Mouse (Mus musculus) 3T3-L1 (cell line): ENCODE data around the gene Atg4d.
"Not testable (repeated sequence)": the region's sequence is repeated elsewhere in the genome, so short reads cannot be mapped to it uniquely, and the experiment has no call there.

ENCODE experiments used
- DNase-seq: peaks from one replicate; pipeline ENCODE4 v3.0.0-alpha.2; 2015; ENCODE audit warnings: low read depth, low spot score

Atg4d gene

DNA sequence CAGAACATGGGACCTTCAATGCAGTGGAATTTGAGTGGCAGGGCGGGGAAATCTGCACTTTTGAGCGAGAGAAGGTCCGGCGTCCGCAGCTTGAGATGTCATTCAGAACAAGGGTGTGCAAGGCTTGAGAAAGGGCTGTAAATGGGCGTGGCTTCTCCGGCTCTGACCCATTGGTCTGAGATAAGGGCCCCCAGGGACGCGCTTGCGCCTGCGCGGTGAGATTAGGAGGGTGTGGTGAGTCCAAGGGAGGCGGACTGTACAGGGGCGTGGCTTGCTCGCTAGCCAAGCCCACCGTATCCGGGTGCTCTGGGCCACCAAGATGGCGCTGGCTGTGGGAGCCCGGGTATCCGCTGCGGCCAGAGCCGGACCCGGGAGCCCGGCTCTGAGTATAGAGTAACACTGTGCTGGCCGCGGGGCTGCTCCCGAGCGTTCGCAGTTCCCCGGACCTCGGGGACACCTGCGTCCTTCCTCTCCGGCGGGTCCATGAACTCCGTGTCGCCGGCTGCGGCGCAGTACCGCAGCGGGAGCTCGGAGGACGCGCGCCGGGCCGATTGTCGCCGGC, at the start of gene Atg4d:
TSS of gene Atg4d (plus strand) at position 294 of the 562 bp plus-strand sequence.
- peak; percentile 99 for DNase-seq

DNA sequence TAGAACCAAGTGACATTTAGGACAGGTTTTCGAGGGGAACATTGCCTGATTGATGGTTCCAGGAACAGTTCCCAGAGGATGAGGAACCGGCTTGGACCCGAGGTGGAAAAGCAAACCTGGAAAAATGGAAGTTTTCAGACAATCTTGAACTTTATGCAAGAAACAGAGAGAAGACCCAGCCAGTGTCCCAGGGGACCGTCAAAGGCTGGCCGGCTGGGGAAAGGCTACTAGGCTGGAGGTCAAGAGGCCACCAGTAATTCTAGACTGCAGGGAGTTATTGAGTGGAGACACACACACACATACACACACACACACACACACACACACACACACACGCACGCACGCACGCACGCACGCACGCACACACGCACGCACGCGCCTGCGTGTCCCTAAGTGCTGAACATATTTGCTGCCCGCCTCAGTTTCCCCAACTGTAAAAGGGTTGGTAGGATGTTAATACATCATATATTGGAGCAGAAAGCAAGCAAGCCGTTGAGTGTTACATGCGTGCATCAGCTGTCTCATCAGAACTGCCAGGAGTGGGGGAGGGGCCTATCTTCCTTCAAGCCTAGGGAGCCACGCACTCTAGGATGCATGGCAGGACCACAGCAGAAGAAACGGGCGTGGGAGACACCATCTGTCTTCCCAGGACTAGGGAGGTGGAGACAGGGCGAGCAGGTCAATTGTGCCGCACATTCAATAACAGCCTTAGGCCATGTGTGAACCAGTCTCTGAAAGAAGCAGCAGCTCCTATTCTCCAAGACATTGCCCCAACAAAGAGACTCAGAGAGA, 48.8 kb upstream of the Atg4d start:
- no peak for DNase-seq

DNA sequence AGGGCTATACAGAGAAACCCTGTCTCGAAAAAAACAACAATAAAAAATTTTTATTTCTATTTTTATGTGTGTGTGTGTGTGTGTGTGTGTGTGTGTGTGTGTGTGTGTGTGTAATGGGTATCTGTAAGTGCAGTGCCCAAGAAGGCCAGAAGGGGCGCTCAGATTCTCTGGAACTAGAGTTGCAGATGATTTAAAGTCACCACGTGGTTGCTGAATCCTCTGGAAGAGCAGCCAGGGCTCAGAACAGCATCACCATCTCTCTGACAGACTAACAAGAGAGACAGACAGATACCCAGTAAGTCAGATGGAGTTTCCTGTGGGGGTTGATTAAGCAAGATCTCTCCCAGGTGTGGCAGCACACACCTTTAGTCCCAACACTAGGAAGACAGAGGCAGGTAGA, 45.3 kb upstream of the Atg4d start:
- DNase-seq, result peak; percentile 33

DNA sequence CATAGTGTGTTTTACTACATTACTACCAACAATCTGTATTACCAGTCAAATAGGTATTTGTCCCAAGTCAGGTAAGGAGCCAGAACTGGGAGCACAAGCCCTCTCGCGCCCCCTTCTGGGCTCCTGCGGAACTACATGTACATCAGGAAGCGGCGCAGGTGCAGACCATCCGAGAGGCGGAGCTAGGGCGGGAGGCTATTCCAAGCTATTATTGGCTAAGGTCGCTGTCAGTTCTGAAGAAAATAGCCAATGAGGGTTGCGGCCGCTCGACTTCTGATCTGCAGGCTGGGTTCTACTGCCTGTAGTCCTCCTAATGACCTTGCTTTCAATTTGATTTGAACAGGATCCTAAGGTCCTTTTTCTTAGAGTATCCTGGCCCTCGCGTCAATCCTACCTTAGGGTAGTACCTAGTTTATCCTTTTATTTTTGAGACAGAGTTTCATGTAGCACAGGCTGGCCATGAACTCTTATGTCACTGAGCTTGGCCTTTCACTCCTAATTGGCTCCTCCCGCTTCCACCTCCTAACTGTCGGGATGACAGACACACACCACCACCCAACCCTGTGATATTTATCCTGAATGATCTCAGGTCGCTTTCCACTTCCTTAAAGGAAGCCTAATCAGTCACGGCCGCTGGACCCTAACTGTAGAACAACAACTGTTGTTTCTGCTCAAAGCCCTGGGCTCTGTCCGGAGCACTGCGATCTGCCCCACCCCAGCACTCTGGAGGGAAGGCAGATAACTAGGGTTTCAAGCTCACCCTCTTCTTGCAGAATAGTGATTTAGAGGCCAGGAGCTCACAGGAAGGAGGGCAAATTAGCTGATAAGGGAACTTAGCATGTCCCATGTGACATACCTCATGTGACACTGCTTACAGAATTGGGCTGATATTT, 44.4 kb upstream of the Atg4d start:
- peak; percentile 42 for DNase-seq

DNA sequence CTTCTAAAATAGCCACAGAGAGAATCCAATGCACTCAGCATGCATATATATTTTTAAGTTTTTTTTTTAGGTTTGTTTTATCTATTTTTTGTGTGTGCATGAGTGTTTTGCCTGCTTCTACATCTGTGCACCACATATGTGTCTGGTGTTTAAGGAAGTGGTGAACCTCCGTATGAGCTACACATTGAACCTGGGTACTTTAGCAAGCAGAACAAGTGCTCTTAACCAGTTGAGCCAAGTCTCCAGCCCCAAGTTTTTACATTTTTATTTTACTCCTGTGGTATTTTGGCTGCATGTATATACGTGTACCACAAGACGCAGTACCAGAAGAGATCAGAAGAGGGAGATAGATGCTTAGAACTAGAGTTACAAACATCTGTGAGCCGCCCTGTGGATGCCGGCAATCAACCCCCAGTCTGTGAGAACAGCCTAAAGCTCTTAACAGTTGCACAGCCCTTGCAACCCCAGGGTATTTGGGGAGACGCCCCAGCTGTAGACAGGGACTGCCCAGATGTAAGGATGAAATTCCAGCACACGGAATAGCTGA, 43.6 kb upstream of the Atg4d start:
- DNase-seq, result peak; percentile 68

DNA sequence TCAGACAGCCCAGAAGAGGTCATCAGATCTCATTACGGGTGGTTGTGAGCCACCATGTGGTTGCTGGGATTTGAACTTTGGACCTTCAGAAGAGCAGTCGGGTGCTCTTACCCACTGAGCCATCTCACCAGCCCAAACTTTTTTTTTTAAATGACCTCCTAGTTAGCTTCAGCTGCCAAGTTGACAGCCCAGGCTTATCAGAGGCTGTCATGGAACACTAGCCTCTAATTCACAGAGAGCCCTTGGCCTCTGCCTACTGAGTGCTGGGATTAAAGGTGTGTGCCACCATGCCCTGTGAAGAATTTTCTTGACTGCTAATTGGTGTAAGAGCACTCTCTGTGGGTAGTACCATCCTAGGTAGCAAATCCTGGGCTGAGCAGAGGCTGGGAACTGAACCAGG, 41.6 kb upstream of the Atg4d start:
- not testable (repeated sequence) for DNase-seq

DNA sequence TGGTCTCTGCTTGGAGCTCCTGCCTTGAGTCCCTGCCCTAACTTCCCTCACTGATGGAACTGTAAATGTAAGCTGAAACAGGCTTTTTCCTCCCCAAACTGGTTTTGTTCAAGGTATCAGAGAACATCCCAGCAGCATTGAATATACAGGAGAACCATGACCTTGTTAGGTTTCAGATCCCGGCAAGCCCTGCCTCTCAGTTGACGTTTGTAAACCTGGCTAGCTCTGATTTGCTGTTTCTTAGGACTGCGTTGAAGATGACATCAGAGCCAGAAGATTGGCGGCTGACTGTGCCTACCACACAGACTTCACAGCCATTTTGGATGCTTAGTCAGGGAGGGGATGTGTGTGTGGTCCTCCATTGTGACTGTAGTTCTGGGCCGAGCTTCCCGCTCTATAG, 41.2 kb upstream of the Atg4d start:
- no peak for DNase-seq

DNA sequence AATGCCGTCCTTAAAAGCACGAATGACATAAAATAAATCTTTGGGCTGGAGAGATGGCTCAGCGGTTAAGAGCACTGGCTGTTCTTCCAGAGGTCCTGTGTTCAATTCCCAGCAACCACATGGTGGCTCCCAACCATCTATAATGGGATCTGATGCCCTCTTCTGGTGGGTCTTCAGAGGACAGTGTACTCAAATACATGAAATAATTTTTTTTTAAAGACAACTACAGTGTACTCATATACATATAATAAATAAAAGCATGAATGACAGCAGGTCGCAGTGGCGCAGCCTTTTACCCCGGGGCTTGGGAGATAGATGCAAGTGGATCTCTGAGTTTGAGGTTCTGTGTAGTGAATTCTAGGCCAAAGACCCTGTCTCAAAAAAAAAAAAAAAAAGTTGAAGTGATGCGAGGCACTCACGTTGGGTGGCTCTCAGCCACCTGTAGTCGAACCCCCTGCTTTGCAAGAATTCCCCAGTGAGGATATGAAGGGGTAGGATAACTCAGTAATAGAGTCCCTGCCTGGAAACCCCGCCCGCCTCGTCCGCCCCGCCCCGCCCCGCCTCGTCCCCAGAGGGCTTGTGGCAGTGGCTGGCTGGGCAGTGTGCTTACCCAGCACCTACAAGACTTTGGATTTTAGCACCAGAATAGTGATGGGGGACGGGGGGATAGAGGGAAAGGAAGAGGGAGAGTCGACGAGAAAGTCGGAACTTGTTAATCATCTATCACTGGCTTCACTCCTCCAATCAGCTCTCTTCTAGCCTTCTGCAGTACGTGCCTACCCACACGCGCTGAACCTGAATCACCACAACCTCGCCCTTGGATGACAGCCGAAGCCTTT, 40.3 kb upstream of the Atg4d start:
- peak; percentile 84 for DNase-seq

DNA sequence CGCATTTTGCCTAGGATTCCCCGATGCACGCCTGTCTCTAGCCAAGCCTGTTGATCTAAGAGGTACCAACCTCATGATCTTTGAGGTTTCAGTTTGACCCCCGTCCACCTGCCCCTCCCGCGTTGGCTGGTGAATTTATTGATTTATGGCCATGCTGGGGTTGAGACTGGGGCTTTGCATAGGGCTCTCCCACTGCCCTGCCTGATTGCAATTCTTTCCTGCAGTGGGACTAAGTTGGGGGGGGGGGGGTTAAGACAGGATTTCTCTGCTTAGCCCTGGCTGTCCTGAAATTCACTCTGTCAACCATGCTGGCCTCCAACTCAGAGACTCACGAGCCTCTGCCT, 39.7 kb upstream of the Atg4d start:
- DNase-seq, result no peak

DNA sequence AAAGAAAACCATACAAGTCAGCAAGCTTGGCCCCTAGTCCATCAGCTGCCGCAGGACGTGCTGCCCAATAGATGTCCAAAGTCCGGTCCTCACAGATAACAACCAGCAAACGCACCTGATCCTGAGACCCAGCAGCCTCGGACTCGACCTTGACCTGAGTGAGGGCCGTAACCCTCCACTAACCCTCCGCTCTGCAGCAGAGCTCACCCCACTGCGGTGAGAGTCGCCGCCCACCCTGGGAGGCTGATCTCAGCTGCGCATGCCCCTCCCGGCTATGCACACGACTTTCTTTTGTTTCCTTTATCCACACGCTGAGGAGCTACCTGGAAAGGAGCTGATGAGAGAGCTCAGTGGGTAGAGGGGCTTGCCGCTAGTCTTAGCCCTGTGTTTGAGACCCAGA, 37.8 kb upstream of the Atg4d start:
- DNase-seq, result no peak

DNA sequence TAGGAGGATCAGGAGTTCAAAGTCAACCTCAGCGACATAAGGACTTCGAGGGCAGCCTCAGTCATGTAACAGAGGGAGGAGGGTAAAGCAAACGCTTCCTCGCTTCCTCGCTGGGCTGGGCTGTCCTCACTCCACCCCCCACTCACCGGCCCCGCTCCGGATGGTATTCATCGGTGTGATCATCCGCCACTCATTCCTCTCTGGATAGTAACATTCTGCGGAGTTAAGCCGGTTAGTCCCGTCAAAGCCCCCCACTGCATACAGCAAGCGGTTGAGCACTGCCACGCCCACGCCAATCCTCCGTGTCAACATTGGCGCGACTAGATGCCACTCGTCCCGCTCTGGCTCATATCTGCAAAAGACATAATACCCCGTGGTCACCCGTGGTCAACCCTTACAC, 33.5 kb upstream of the Atg4d start:
- no peak for DNase-seq

DNA sequence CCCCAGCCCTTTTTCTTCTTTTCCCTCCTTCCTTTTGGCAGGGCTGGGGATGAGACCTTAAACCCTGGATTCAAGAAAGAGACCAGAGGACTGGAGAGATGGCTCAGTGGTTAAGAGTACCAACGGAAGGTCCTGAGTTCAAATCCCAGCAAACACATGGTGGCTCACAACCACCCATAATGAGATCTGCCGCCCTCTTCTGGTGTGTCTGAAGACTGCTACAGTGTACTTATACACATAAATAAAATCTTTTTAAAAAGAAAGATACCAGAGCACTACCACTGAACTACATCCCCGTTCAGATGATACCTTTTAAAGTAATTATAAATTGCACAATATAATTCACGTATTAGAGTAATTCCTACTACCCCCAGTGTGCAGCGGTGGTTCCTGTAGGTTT, 32.2 kb upstream of the Atg4d start:
- no peak for DNase-seq

DNA sequence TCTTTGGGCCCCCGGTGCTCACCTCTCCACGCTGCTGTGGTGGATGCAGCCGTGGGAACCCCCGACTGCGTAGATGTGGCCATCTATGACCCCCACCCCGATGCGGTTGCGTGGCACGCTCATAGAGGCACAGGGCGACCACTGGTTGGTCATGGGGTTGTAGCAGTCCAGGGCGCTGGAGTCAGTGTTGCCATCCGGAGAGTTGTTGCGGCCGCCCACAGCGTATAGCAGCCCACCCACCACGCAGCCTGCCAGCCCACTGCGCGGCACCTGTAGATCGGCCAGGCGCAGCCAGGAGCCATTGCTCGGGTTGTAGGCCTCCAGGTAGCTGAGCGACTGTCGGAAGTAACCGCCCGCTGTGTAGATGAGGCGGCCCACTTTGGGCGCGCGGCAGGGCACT, 31.7 kb upstream of the Atg4d start:
- no peak for DNase-seq

DNA sequence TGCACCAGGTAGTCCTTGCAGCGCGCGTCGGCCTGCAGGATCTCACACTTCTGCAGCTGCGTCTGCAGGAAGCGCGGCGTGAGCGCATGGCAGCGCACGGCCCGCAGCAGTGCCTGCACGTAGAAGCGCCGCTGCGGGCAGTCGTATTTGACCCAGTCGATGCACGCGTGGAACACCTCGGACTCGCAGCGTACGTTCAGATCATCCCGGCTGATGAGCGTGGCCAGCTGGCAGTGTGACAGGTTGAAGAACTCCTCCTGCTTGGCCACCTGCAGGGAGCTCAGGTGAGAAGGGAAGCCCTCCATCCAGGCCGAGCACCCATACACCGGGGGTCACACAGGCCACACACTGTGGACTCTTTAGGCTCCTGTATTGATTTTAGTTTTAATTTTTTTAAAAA, 31.3 kb upstream of the Atg4d start:
- DNase-seq, result no peak

DNA sequence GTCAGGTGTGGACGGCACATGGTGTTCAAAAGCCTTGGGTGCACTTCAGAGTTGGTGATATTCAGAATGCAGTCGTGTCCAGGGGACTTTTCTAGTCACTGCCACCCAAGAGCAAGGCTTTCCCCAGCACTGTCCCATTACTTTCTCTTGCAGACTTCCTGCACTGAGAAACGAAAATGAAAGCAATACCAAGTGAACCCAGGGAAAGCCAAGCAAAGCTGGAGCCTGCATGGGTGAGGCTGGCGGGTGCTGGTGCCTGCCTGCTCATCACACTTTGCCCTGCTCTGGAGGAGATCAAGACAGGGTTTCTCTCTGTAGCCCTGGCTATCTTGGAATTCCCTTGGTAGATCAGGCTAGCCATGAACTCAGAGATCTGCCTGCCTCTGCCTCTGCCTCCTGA, 29.8 kb upstream of the Atg4d start:
- no peak for DNase-seq

DNA sequence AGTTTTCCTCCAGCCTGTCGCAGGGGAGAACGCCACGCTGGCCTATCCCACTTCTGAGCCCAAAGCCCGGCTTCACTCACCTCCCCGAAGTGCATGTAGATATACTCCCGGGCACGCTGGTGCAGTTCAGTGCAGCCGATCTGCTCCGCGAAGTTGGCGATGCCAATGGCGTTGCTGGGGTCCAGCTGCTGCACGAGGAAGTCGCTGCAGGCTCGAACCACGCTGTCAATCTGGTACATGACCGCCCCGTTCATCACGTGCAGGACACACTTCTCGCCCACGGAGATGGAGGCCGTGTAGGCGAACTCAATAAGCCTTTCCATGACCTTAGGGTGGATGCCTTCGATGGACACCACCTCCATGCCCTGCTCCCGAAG, 28.1 kb upstream of the Atg4d start:
- no peak for DNase-seq

DNA sequence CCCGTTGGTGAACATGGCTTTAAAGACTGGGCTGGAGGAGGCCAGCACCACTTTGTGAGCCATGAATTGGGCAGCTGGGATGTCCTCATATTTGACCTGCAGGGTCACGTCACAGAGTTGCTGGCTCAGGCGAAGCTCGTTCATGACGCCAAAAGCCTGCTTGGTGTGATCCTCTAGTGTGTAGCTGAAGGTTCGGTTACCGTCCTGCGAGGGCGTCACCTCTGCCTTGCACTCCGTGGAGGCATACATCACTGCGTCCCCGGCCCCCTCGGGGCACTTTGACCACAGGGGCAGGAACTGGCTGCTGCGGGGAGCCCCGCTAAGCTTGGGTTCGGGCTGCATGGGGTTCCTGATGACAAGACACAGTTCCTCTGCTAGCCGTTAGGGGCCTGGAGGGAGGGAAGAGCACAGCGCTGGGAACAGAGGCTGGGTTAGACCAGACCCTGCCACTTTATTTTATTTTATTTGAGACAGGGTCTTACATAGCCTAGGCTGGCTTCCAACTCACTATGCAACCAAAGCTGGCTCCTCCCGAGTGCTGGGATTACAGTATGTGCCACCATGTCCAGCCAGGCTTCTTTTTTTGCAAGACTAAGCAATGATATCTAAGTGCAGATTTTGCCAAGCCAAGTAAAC, 27.6 kb upstream of the Atg4d start:
- DNase-seq, result no peak

DNA sequence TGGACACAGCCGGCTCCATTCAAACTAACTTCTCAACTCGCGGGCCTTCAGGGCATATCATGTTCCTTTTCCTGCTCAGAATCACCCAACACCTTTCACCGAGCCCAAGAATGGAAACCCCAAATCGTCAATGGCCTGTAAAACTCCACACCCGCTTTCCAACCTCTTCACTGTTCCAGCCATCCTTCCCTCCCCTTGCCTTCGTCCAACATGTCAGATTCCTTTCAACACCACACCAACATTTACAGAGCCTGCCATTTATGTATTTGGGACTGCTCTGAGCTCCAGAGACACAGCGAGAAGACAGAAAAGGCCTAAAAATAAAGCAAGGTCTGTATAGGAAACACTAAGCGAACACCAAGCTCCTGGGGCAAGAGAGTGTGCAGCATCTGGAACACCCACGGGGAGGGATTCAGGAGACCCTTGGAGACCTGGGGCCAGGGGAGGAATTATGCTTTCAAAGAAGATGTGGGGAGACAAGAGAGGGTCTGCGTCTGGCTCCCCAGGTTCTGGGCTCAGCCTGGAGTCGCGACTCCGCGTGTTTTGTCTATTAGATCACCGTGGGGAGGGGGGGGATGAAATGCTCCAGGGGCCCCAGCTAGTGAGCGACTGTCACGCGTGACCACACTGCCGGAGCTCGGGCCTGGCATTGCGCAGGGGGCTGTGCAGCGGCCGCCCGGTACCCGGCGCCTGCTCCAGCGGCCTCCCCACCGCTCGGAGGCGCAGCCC, 26.9 kb upstream of the Atg4d start:
- DNase-seq, result peak; percentile 57

DNA sequence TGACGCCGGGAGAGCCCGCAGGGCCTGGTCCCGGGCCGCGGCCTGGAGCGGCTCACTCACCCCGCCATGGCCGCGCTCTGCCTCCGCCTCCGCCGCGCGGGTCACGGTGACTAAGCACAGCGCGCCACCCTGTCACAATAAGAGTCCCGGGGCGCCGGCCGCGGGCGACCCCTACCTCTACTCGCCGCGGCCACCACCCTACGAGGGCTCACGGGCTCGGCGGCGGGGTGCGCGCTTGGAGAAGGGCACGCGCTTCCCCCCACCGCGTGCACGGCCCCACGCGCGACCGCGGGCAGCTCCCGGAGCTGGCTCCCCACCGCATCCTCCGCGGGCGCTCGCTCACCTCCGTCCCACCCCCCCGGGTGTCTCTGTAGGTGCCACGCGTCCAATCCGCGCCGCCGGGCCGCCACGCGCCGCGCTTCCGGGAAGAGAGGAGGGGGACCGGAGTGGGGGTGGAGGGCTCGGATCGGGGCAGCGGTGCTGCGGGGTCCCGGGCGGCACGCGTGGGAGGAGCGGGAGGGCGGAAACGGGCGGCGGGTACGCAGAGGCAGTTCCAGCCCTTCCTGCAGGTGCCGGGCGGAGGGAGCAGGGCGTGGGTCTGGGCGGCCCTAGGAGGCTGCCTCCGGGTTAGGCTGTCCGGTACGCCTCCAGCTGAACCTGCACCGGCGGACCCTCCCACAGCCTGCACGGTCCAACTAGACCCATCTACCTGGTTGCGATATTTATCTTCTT, 26.2 kb upstream of the Atg4d start, which contains the start of gene Keap1:
TSS of gene Keap1 (minus strand) at position 629 of the 732 bp plus-strand sequence.
- DNase-seq, result peak; percentile 55

DNA sequence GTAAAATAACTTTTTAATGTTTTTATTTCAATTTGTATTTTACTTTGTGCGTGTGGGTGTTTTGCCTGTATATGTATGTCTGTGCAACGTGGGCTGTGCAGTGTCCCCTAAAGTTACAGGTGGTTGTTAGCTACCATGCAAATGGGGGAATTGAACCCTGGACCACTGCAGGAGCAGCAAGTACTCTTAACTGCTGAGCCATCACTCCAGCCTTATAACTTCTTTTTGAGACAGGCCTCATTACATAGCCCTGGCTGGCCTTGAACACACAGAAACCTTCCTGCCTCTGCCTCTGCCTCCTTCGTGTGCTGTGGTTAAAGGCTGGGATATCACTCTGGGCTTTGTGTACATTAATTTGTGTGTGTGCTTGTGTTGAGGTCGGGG, 25.6 kb upstream of the Atg4d start:
- DNase-seq, result no peak
